Mouse (Mus musculus): ENCODE measurements at regions not wholly inside any gene's neighbourhood (a gene's known extent, or its start where the extent isn't known, plus 50 kb on each side); places are given as distances from the start of the nearest gene placed in this dataset.

- no peak for DNase-seq (ENCODE audit: low spot score)
These were observed 176.4 kb upstream of the Azi2 start for GRCm38 (mm10) chr9:117863944-117864343.

- DNase-seq (ENCODE audit: low spot score), result no peak
These were observed 177.0 kb upstream of the Azi2 start for GRCm38 (mm10) chr9:117863318-117863717.

GRCm38 (mm10) chr9:117859580-117860045 is 180.7 kb upstream of the Azi2 start:
- DNase-seq (ENCODE audit: low spot score), result no peak

GRCm38 (mm10) chr9:117843531-117843930 is 196.8 kb upstream of the Azi2 start:
- no peak for DNase-seq (ENCODE audit: low spot score)

- DNase-seq (ENCODE audit: low spot score), result no peak
These were observed 203.5 kb upstream of the Azi2 start for GRCm38 (mm10) chr9:117836696-117837380.

- no peak for DNase-seq (ENCODE audit: low spot score)
These were observed 203.9 kb upstream of the Rbms3 start for GRCm38 (mm10) chr9:117833586-117833985.

GRCm38 (mm10) chr9:117814661-117815060 is 184.9 kb upstream of the Rbms3 start:
- DNase-seq (ENCODE audit: low spot score), result no peak

GRCm38 (mm10) chr9:117813216-117813615 is 183.5 kb upstream of the Rbms3 start:
- DNase-seq (ENCODE audit: low spot score), result no peak

GRCm38 (mm10) chr9:117805812-117806211 is 176.1 kb upstream of the Rbms3 start:
- no peak for DNase-seq (ENCODE audit: low spot score)

GRCm38 (mm10) chr9:117784186-117784591 is 154.5 kb upstream of the Rbms3 start:
- no peak for DNase-seq (ENCODE audit: low spot score)

- DNase-seq (ENCODE audit: low spot score), result no peak
These were observed 124.9 kb upstream of the Rbms3 start for GRCm38 (mm10) chr9:117754651-117755050.

GRCm38 (mm10) chr9:117753466-117753865 is 123.8 kb upstream of the Rbms3 start:
- DNase-seq (ENCODE audit: low spot score), result no peak

GRCm38 (mm10) chr9:117744906-117745305 is 115.2 kb upstream of the Rbms3 start:
- DNase-seq (ENCODE audit: low spot score), result no peak

- DNase-seq (ENCODE audit: low spot score), result no peak
These were observed 99.7 kb upstream of the Rbms3 start for GRCm38 (mm10) chr9:117729366-117729765.

- no peak for DNase-seq (ENCODE audit: low spot score)
These were observed 90.5 kb upstream of the Rbms3 start for GRCm38 (mm10) chr9:117720161-117720598.

- DNase-seq (ENCODE audit: low spot score), result no peak
These were observed 87.6 kb upstream of the Rbms3 start for GRCm38 (mm10) chr9:117717346-117717745.

GRCm38 (mm10) chr9:117716476-117716875 is 86.8 kb upstream of the Rbms3 start:
- DNase-seq (ENCODE audit: low spot score), result no peak

GRCm38 (mm10) chr9:117714741-117715675 is 85.3 kb upstream of the Rbms3 start:
- no peak for DNase-seq (ENCODE audit: low spot score)

- no peak for DNase-seq (ENCODE audit: low spot score)
These were observed 83.4 kb upstream of the Rbms3 start for GRCm38 (mm10) chr9:117713121-117713520.

- no peak for DNase-seq (ENCODE audit: low spot score)
These were observed 82.1 kb upstream of the Rbms3 start for GRCm38 (mm10) chr9:117711793-117712192.

- no peak for DNase-seq (ENCODE audit: low spot score)
These were observed 81.3 kb upstream of the Rbms3 start for GRCm38 (mm10) chr9:117710966-117711365.

GRCm38 (mm10) chr9:117709677-117710076 is 80.0 kb upstream of the Rbms3 start:
- DNase-seq (ENCODE audit: low spot score), result no peak

GRCm38 (mm10) chr9:117693001-117693400 is 63.3 kb upstream of the Rbms3 start:
- DNase-seq (ENCODE audit: low spot score), result no peak

All from testis, postnatal 10 days (tissue).